Mouse (Mus musculus): ENCODE measurements around the gene Stbd1. TPM values are rescaled to one million over a fixed set of nuclear protein-coding genes. Genes with fewer than 3 reads are reported as not detected.

Gene Stbd1
- polyA plus RNA-seq, 1 experiment: 0.20 TPM

DNA sequence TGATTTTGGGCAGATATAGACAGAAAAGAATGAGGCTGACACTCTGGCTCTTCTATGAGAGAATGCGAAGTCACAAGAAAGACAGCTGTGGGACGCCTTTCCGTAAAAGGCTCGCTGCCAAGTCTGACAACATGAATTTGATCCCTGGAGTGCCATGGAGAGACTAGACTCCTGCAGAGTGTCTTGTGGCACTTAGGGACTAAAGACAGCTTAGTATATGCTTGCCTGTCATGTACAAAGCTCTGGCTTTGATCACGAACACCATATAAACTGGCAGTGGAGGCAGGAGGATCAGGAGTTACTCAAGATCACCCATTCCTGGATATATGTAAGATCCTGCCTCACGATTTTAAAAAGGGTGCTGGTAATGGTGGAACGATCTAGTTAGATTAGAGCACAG is 25.1 kb downstream of the Stbd1 start:
- H3K4me3 ChIP-seq (replicated peaks): no peak overlapping the region
- H3K27me3 ChIP-seq (ENCODE audit: control insufficient read depth): no peaks in the 10 kb centered on the region
- no peak for TF ChIP-seq TAL1 (IDR thresholded peaks at IDR 0.05; ENCODE audit: low read length)
- no peaks in the 10 kb centered on the region for H3K36me3 ChIP-seq (ENCODE audit: control insufficient read depth)
- no peaks in the 10 kb centered on the region for H3K4me1 ChIP-seq (ENCODE audit: control insufficient read depth)
- H3K9me3 ChIP-seq (ENCODE audit: control insufficient read depth, low read length): no peaks in the 10 kb centered on the region

DNA sequence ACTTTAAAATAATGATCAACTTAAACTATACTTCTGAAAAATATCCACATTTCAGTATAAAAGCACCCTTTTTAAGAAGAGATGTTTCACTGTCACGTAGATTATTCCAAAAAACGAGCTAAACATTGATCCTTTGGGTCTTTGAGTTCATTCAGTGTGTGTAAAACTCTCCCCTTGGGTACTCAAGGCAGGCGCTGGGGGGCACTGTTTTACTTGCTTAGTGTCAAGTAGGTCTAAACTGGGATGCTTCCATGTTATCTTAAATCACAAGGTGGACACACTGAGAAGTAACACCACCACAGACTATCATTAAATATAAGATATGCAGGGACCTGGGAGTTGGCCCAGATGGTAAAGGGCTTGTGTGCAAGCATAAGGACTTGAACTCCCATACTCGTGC is 30.7 kb downstream of the Stbd1 start:
- no peaks in the 10 kb centered on the region for H3K27me3 ChIP-seq (ENCODE audit: control insufficient read depth)
- H3K9me3 ChIP-seq (ENCODE audit: control insufficient read depth, low read length): no peaks in the 10 kb centered on the region
- TF ChIP-seq TAL1 (IDR thresholded peaks at IDR 0.05; ENCODE audit: low read length): no peak
- no peak for TF ChIP-seq GATA1 (IDR thresholded peaks at IDR 0.05; ENCODE audit: low read length)
- H3K4me3 ChIP-seq (replicated peaks): no peak overlapping the region
- no peaks in the 10 kb centered on the region for H3K4me1 ChIP-seq (ENCODE audit: control insufficient read depth)
- H3K36me3 ChIP-seq (ENCODE audit: control insufficient read depth): no peaks in the 10 kb centered on the region

DNA sequence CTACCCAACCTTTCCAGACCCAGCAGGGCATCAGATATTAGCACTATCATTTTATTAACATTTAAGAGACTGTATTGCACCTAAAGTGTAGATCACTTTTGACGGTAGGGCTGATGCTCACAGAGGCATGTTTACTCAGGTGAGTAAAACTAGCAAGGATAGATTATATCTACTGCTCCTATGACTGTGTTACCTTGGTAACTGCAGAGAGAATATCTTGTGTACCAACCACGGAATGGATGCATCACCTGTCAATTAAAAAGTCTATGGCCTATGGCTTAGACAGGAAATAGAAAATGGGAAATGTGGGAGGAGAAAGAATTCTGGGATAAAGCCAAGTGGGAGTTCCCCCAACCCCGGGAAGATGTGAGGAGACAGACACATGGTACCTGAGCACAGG is 32.1 kb downstream of the Stbd1 start:
- TF ChIP-seq TAL1 (IDR thresholded peaks at IDR 0.05; ENCODE audit: low read length): no peak
- TF ChIP-seq GATA1 (IDR thresholded peaks at IDR 0.05; ENCODE audit: low read length): no peak
- Histone ChIP-seq H3K4me3 (replicated peaks) (no peak overlapping the region), H3K9me3 (ENCODE audit: control insufficient read depth, low read length) (no peaks in the 10 kb centered on the region), H3K27me3 (ENCODE audit: control insufficient read depth) (no peaks in the 10 kb centered on the region), H3K36me3 (ENCODE audit: control insufficient read depth) (no peaks in the 10 kb centered on the region), H3K4me1 (ENCODE audit: control insufficient read depth) (no peaks in the 10 kb centered on the region)

DNA sequence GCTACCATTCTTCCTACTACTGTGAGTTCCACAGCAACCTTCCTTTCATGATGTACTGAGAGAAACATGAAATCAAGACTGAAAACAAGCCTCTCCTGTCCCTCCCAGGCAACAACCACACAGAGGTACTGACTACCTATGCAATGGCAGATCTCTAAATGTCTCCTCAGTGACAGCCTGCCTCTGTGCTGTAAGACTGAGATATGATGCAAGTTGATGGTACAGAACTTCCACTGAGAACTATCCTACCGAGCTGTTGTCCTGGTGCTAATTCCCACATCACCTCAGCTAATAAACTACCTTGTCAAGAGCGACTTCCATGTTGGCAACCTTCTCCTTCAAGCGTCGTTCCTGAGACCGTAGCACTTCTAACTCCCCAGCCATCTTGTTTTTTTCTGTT is 33.0 kb downstream of the Stbd1 start:
- H3K4me3 ChIP-seq (replicated peaks): no peak overlapping the region
- H3K27me3 ChIP-seq (ENCODE audit: control insufficient read depth): no peaks in the 10 kb centered on the region
- no peaks in the 10 kb centered on the region for H3K9me3 ChIP-seq (ENCODE audit: control insufficient read depth, low read length)
- no peaks in the 10 kb centered on the region for H3K36me3 ChIP-seq (ENCODE audit: control insufficient read depth)
- H3K4me1 ChIP-seq (ENCODE audit: control insufficient read depth): no peaks in the 10 kb centered on the region
- TF ChIP-seq GATA1 (IDR thresholded peaks at IDR 0.05; ENCODE audit: low read length) (no peak), TAL1 (IDR thresholded peaks at IDR 0.05; ENCODE audit: low read length) (no peak)

DNA sequence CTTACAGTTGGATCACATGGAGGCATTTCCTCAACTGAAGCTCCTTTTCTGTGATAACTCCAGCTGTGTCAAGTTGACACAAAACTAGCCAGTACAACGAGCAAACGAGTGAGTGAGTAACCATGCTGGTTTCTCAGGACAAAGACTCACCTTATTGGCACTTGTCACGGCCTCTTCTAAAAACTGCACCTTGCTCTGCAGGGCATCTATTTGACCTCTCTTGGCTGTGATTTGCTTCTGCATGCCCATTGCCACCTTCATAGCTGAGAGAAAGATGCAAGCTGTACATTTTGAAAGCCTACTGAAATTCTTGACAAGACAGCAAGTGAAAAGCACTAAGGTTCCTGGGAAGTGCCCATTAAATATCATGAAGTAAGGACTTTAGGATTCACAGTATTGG is 38.0 kb downstream of the Stbd1 start:
- Histone ChIP-seq H3K4me1 (ENCODE audit: control insufficient read depth) (no peaks in the 10 kb centered on the region), H3K9me3 (ENCODE audit: control insufficient read depth, low read length) (no peaks in the 10 kb centered on the region), H3K4me3 (replicated peaks) (no peak overlapping the region), H3K36me3 (ENCODE audit: control insufficient read depth) (no peaks in the 10 kb centered on the region), H3K27me3 (ENCODE audit: control insufficient read depth) (no peaks in the 10 kb centered on the region)
- TF ChIP-seq GATA1 (IDR thresholded peaks at IDR 0.05; ENCODE audit: low read length) (no peak), TAL1 (IDR thresholded peaks at IDR 0.05; ENCODE audit: low read length) (no peak)

Other genes starting within 250 kb of the Stbd1 start
- 0.61 and 0.63 TPM in 2 replicates for gene Nup54, start 167.8 kb upstream of the Stbd1 start, polyA plus RNA-seq (2012)
- 0.07 and 0.14 TPM in 2 replicates for gene Scarb2, start 96.2 kb upstream of the Stbd1 start, polyA plus RNA-seq (2012)
- not detected in 2 replicates for gene Fam47e, start 48.0 kb upstream of the Stbd1 start, polyA plus RNA-seq (2012)
- gene Ccdc158, start 72.2 kb downstream of the Stbd1 start, polyA plus RNA-seq (2012): not detected in 2 replicates
- gene Shroom3, start 80.4 kb downstream of the Stbd1 start, polyA plus RNA-seq (2012): 0.04 TPM in 1 of 2 replicates, not detected in the other